Comparison of ENCODE assay signal across 18 mouse cellular contexts in the genomic region with DNA sequence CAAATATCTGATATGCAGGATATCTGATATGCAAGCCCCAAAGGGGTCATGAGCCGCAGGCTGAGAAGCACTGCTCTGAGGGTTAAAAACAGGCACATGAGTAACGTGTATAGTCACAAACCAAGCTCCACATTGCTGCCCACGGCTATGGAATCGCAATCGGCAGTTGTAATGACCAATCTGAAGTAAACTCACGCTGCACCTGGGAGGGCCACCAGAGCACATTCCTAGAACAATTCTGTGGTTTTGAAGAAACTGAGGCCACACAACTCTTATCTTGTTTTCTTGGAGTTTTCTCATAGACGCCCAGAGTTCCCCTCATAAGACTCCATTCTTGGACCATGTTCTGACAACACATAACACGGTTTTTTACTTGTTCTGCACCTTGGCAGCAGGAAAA.
"Had no signal": no experiment of that assay in that cellular context is flagged by ENCODE, and none has a peak within 500 bp of the region (broad histone marks: within the 10 kb centered on the region; RNA-seq: fewer than 3 reads in every experiment).

No protein-coding gene starts in this region.

- H3K4me3 ChIP-seq: megakaryocyte, embryonic 14.5 days; midbrain, embryonic 10.5 days; midbrain, embryonic 13.5 days; myocyte; neural tube, embryonic 13.5 days; stomach, embryonic 15.5 days had no signal

- ATAC-seq: intestine, embryonic 16.5 days; lung, postnatal 0 days; midbrain, embryonic 13.5 days; midbrain, embryonic 16.5 days had no signal

- H3K27ac ChIP-seq: midbrain, embryonic 10.5 days; midbrain, embryonic 13.5 days; neural tube, embryonic 13.5 days; stomach, embryonic 15.5 days had no signal

- H3K4me2 ChIP-seq: lung, embryonic 14.5 days; midbrain, embryonic 13.5 days; neural tube, embryonic 13.5 days; stomach, embryonic 15.5 days had no signal

- H3K36me3 ChIP-seq: midbrain, embryonic 10.5 days; midbrain, embryonic 13.5 days; neural tube, embryonic 13.5 days; stomach, embryonic 15.5 days had no signal

- H3K27me3 ChIP-seq: midbrain, embryonic 13.5 days; neural tube, embryonic 13.5 days; stomach, embryonic 15.5 days had no signal

- DNase-seq: kidney, adult 2 months; kidney, postnatal 10 days; kidney, postnatal 4 days; lung, embryonic 14.5 days; lung, postnatal 36 days; retina, postnatal 1 day; right cerebral cortex, postnatal 25 days; spleen, adult 18-20 months; thymus, postnatal 25 days had no signal

- H3K9ac ChIP-seq: lung, embryonic 14.5 days; midbrain, embryonic 13.5 days; neural tube, embryonic 13.5 days; stomach, embryonic 15.5 days had no signal

- H3K9me3 ChIP-seq: megakaryocyte, embryonic 14.5 days; midbrain, embryonic 10.5 days; midbrain, embryonic 13.5 days; neural tube, embryonic 13.5 days; stomach, embryonic 15.5 days had no signal

- H3K4me1 ChIP-seq: midbrain, embryonic 10.5 days; midbrain, embryonic 13.5 days; stomach, embryonic 15.5 days had no signal
